Mouse (Mus musculus): ENCODE measurements around the gene Alox5ap.

Gene Alox5ap

DNA sequence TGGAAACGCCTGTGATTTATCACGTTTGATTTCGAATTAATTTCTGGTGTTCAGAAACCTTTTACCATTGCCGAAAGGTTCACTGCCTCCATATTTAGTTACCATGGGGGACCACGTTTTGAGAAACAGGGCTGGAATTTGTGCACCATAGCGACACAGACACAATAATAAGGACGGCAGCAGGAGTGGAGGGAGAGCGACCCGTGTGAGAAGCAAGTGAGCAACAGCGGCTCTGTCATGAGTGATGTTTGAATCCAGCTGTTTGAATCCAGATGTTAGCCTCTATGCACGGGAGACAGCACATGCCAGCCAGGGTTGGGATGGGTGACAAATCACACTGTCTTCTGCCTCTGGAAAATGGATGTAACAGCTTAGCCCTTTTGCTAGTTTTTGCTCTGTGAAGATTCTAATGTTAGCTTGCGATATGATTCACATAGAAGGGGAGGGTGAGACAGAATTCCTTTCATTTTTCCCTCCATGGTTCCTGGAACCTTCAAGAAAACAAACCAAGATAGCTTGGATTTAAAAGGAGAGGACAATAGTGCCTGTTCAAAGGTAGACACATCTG lies 50.0 kb downstream of the Alox5ap start:
- DNase-seq (ENCODE audit: inconsistent ontology term): no peak

GRCm38 (mm10) chr5:149316926-149317325 lies 52.4 kb downstream of the Alox5ap start:
- no peak for DNase-seq (ENCODE audit: inconsistent ontology term)

GRCm38 (mm10) chr5:149319874-149320323 lies 55.3 kb downstream of the Alox5ap start:
- no peak for DNase-seq (ENCODE audit: inconsistent ontology term)

GRCm38 (mm10) chr5:149320534-149321482 lies 56.2 kb downstream of the Alox5ap start:
- DNase-seq (ENCODE audit: inconsistent ontology term): peak; percentile 79

- peak; percentile 23 for DNase-seq (ENCODE audit: inconsistent ontology term)
Observed at GRCm38 (mm10) chr5:149321909-149322841, 57.6 kb downstream of the Alox5ap start.

- DNase-seq (ENCODE audit: inconsistent ontology term): peak; percentile 82
Observed at GRCm38 (mm10) chr5:149322938-149323553, 58.5 kb downstream of the Alox5ap start.

DNA sequence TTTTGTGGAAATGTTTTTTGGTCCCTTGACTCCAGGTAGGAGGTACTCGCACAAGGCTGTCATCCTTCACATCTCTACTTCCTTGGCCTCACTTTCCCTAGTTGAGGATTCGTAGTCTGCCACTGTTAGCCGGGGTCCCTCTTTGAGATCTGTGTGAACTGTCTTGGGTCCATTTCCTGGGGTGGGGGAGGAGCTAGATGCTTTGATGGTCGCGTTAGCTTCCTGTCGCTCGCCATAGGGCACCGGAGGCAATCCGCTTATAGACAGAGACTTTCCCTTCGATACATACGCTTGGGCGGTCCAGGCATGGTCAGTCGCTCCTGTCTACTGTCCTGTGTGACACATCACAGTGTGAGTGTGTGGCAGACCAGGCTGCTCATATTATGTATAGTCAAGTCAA lies 60.2 kb downstream of the Alox5ap start:
- DNase-seq (ENCODE audit: inconsistent ontology term): no peak

DNA sequence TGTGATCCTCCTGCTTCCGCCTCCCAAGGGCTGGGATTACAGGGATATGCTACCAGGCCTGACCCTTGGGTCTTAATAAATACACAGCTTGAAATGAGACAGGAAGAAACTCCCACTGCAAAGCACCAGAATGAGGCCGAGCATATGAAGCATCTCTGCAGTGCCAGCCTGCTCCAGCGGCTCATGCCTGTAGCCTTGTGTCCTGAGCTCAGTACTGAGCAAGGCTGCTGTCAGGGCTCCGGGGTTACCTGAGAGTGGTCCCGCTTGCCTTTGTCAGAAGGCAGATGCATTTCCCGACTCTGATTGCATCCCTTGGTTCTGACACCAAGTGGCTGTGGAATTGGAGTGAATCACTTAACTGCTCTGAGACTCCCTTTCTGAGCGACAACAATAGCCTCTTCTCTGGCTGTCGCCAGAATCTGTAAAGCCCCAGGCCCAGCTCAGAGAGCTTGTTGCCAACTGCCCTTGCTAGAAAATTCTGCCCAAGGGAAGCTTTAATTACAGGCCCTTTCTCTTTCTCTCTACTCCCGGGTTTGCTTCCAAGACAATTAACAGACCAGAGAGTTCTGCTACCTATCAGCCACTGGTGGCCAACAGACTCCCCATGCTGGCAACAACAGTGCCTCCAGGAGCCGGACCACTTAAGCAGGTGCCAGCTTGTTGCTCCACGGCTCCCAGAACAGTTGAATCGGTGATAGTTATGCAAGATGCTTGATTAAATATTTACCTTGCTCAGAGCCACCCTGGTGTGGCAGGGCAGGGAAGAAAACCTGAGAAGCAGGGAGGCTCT lies 64.7 kb downstream of the Alox5ap start:
- DNase-seq (ENCODE audit: inconsistent ontology term): peak; percentile 79

GRCm38 (mm10) chr5:149330601-149331000 lies 66.0 kb downstream of the Alox5ap start:
- no peak for DNase-seq (ENCODE audit: inconsistent ontology term)

DNA sequence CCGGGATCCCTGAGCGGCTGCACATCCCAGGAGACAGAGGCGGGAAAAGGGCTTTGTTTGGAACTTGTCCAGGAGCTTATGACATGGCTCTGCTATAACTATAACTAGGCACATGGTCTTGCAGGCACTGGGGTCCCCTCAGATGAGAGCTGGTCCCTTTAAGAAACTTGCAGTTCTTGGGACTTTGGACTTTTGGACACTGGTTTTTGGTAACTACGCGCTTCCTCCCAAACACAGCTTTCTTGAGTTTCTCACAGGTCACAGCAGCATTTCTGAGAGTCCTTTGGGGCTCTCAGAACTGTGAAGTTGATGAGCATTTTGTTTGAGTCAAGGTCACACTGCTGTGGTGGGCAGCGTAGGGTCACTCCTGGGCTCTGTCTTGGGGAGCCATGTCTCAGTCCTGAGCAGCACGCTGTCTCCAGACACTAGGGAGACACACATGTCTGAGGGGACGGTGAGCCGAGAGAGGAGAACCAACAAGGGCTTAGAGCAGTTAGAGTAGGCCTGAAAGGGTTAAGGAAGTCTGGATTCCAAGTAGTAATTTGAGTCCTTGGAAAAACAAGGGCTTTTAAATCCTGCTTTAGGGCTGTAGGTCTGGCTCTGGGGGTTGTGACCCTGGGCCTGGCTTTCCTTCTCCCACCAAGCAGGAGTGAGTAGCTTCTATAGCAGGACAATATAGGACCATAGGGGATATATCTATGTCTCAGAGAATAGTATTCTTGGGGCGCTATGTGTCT lies 67.0 kb downstream of the Alox5ap start:
- no peak for DNase-seq (ENCODE audit: inconsistent ontology term)

DNA sequence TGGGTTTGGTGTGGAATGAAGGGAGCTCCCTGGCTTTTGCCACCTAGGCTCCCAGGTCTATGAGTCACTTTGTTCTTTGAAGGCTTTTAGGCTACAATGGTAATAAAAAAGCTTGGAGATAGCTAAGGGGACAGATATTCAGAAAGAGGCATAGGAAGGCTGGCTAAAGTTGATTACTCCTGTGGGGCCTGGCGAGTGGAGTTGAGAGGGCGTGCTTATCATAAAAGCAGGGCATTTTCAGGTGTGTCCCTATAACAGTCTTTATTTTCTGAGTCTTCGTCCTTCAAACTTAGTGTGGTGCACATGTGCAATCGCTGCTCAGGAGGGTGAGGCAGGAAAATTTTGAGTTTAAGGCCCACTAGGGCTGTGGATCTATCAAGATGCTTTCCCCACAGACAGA lies 68.2 kb downstream of the Alox5ap start:
- no peak for DNase-seq (ENCODE audit: inconsistent ontology term)

- DNase-seq (ENCODE audit: inconsistent ontology term): no peak
Observed at GRCm38 (mm10) chr5:149333941-149334698, 69.6 kb downstream of the Alox5ap start.

- no peak for DNase-seq (ENCODE audit: inconsistent ontology term)
Observed at GRCm38 (mm10) chr5:149335009-149335408, 70.4 kb downstream of the Alox5ap start.

DNA sequence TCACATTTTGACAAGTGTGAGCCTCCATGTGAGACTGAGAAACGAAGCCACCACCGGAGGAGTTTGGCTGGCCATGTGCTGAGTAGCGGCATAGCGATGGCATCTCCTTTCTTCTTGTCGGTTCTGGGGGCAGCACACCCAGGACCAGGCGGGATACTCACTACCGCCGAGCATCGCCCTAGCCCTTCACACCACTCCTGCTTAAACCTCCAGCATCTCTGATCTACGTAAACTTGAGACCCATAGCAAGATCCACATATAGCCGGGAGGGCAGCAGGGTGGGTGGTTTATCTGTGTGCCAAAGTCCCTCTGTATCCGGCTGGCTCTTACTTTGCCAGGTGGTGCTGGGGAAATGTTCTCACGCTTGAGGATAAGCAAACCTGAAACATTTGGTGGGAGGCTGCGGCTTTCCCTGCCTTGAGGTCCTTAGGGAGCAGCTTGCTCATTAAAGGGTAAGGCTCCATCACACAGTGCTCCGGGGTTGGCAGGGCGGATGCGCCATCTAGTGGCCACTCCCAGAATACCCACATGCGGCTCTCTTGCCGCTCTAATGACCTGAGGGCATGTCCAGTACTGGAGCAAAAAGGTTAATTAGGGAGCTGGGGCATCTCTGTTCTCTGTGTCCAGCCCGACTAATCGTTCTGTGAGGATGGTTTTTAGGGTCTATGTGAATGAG lies 71.1 kb downstream of the Alox5ap start:
- DNase-seq (ENCODE audit: inconsistent ontology term): peak; percentile 80

- no peak for DNase-seq (ENCODE audit: inconsistent ontology term)
Observed at GRCm38 (mm10) chr5:149337148-149337547, 72.6 kb downstream of the Alox5ap start.
